Mouse (Mus musculus) ES-CJ7 (cell line): ENCODE results near the gene Ugt1a9.
"Not testable (repeated sequence)": the region's sequence is repeated elsewhere in the genome, so short reads cannot be mapped to it uniquely, and the experiment has no call there.

Experiments
- DNase-seq: peaks from one replicate; pipeline ENCODE4 v3.0.0; 2011; ENCODE audit warnings: low read depth, low spot score

The Ugt1a9 gene

DNA sequence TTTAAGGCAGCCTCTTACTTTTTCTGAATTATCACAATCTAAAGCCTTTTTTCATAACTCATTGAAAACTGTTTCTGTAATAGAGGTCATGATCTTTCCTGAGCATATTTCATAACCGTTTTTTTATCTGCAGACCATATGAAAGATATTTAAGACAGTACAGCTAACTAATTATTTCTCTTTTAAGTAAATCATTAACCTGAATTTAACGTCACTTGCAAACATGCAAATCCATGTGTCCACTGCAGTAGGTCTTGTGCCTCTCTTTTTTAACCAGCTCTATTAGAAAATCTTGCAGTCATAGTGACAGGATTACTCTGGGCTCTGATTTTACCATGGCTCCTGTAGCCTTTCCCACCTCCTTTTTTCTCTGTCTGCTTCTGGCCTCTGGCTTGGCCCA, at the start of gene Ugt1a9:
TSS of gene Ugt1a9 (plus strand) at position 306 of the 400 bp plus-strand sequence.
- no peak for DNase-seq

DNA sequence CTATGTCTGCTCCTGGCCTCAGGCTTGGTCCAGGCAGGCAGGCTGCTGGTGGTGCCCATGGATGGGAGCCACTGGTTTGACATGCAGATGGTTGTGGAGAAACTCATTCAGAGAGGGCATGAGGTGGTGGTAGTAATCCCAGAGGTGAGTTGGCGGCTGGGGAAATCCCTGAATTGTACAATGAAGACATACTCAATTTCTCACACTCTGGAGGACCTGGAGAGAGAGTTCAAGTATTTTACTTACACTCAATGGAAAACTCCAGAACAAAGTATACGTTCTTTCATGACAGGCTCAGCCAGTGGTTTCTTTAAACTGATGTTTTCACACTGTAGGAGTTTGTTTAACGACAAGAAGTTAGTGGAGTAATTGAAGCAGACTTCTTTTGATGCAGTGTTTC, 45.4 kb upstream of the Ugt1a9 start:
- DNase-seq = not testable (repeated sequence)

GRCm38 (mm10) chr1:88043044-88043443, 27.6 kb upstream of the Ugt1a9 start:
- DNase-seq = not testable (repeated sequence)

- not testable (repeated sequence) for DNase-seq
These were observed 25.7 kb upstream of the Ugt1a9 start for GRCm38 (mm10) chr1:88044832-88045437.

- DNase-seq = not testable (repeated sequence)
These were observed 23.2 kb upstream of the Ugt1a9 start for GRCm38 (mm10) chr1:88047408-88047807.

DNA sequence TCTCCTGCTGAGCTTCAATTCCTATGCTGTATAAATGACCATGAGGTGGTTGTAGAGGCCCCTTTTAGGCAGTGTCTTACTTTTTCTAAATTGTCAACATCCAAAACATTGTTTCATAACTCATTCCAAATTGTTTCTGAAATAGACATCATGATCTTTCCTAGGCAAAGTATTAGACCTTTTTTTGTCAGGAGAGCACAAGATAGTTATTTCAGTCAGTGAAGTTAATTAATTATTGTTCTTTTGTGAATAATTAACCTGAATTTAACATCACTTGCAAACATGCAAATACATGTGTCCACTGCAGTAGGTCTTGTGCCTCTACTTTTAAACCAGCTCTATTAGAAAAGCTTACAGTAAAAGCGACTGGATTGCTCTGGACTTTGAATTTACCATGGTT, 15.5 kb upstream of the Ugt1a9 start, which contains the start of gene Ugt1a10:
TSS of gene Ugt1a10 (plus strand) at position 301 of the 400 bp plus-strand sequence.
- no peak for DNase-seq

GRCm38 (mm10) chr1:88066472-88067102, 4.0 kb upstream of the Ugt1a9 start:
- not testable (repeated sequence) for DNase-seq

- no peak for DNase-seq
These were observed 302 bp downstream of the Ugt1a9 start for GRCm38 (mm10) chr1:88070902-88071301.

DNA sequence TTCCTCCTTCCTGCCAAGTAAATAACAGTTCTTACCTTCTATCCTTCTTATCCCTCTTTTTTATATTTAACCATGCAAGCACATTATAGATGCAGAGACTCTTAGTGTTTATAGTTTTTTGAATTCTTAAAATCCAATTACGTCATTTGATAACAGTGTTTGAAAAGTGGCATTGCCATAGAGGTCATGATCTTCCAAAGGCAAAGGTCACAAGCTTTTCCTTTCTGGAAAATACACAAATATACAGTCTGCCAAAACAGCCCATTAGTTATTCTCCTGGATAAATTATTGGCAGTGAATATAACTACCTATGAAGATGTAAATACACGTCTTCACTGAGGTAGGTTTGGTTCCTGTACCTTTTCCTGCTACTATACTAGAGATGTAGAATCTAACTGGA, 3.9 kb downstream of the Ugt1a9 start:
- DNase-seq = no peak

DNA sequence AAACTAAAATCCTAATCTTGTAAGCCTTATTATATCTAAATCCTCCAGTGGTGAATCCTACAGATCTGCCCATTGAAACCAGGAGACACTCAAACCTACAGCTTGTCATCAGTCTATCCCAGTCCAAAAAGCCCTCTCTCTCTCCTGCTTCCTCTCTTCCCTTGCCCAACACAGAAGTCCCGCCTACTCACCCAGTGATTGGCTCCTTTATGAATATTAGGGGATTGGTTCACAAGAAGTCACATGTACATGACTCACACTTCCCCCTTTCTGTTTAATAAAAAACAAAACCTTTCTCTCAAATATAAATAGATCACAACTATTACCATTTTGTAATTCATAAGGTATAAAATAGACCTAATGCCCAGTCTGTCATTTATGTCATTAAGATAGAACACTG, 6.5 kb downstream of the Ugt1a9 start:
- DNase-seq = no peak

GRCm38 (mm10) chr1:88081670-88082069, 11.1 kb downstream of the Ugt1a9 start:
- no peak for DNase-seq

GRCm38 (mm10) chr1:88086125-88086524, 15.5 kb downstream of the Ugt1a9 start:
- DNase-seq = no peak

GRCm38 (mm10) chr1:88087513-88087912, 16.9 kb downstream of the Ugt1a9 start, which contains the start of gene Ugt1a8:
Gene Ugt1a8 (plus strand): TSS chr1:88087813.
- DNase-seq = no peak

- DNase-seq = no peak
These were observed 21.7 kb downstream of the Ugt1a9 start for GRCm38 (mm10) chr1:88092341-88092740.

DNA sequence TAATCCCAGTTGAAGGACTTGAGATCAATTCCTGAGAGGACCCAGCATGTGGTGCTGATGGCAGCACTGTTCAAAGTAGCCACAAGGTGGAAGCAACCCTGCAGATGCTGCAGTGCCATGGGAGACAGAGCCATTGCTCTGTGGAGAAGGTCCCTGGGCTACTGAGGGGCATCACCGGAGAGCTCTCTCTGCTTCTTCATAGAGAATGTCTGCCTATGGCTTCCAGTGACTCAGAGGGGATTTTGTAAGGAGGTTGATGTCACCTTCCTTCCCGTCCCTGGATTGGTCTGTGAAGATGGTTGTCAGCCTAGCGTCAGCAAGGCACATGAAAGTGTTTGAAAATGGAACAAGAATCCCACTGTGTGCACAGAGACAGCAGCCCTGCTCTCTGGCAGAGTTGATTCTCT, 23.7 kb downstream of the Ugt1a9 start:
- peak; percentile 43 for DNase-seq

DNA sequence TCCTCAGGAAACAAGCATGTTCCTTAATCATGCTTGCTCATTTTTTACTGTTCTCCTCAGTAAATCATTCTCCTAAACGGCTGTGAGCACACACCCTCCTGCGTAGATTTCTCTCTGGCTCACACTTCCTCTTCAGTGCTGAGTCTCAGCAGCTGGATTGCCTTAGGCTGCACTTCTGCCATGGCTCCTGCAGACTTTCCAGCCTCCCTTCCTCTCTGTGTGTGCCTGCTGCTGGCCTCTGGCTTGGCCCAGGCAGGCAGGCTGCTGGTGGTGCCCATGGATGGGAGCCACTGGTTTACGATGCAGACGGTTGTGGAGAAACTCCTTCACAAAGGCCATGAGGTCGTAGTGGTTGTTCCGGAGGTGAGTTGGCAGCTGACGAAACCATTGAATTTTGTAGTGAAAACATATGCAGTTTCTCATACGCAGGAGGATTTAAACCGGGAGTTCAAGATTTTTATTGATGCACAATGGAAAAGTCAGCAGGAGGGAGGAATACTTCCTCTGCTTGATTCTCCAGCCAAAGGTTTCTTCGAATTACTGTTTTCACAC, 24.4 kb downstream of the Ugt1a9 start, which contains the start of gene Ugt1a7c:
TSS of gene Ugt1a7c (plus strand) at position 122 of the 552 bp plus-strand sequence.
- no peak for DNase-seq

- DNase-seq = not testable (repeated sequence)
These were observed 27.9 kb downstream of the Ugt1a9 start for GRCm38 (mm10) chr1:88098546-88098945.

- not testable (repeated sequence) for DNase-seq
These were observed 29.1 kb downstream of the Ugt1a9 start for GRCm38 (mm10) chr1:88099691-88100090.

DNA sequence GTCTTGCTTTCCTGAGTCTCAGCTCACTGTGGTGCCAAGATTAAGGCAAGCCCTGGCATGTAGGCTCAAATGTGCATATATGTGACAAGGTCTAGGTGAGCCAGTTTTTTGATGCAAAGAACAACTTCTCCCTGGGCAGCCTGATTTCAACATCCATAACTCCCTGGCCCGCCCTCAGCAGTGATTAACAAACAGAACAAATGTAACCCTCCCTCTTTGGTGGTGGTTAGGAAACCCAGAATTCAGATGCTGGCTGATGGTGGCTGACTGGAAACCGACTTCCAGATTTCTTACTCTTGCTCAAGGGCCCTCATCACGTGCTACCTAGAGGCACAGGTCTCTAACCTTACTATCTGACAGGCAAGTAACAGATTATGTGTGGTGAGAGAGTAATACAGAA, 32.4 kb downstream of the Ugt1a9 start, which contains the start of gene Ugt1a6b:
TSS of gene Ugt1a6b (plus strand) at position 234 of the 400 bp plus-strand sequence.
- DNase-seq = not testable (repeated sequence)

DNA sequence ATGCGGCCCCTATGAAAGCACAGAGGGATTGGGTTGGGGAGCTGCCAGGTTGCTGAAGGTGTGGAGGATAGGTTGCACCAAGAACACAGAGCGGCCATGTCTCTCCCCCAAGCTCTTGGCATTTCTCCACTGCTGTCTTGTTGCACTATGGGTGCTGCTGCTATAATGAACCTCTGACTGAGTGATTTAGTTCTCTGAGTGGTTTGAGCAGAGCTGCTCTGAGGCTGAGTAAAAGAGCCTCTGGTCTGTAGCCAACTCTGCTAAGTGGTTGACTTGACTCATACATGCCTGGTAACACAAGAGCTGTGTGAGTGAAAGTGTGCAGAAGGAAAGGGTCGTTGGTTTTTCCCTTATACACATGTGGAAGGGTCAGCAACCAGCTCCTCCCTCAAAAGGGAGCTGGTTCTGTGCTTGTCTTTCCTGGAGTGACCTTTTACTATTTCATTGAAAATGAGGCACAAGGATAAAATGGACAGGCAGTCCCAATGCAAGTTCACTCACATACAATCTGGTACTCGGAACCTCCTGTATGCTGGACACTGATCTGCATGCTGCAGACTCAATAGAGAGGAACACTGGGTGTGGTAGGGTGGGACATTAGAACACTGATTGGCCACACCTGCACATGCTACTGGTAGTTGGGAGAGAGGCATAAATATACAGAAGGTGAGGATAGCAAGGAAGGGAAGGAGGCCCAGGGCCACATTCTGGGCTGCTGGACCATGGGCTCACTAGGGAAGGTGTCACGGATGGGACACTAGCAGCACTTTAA, 33.3 kb downstream of the Ugt1a9 start:
- not testable (repeated sequence) for DNase-seq

- DNase-seq = no peak
These were observed 34.2 kb downstream of the Ugt1a9 start for GRCm38 (mm10) chr1:88104667-88105430.
